Mouse (Mus musculus): ENCODE measurements at regions not wholly inside any gene's neighbourhood (a gene's known extent, or its start where the extent isn't known, plus 50 kb on each side); places are given as distances from the start of the nearest gene placed in this dataset.

- no peak for DNase-seq (ENCODE audit: low spot score)
Observed at GRCm38 (mm10) chr11:111844382-111845027, 778.5 kb downstream of the Kcnj2 start.

GRCm38 (mm10) chr11:111857288-111857687, 791.3 kb downstream of the Kcnj2 start:
- no peak for DNase-seq (ENCODE audit: low spot score)

- no peak for DNase-seq (ENCODE audit: low spot score)
Observed at GRCm38 (mm10) chr11:111858111-111858510, 792.1 kb downstream of the Kcnj2 start.

- DNase-seq (ENCODE audit: low spot score) = no peak
Observed at GRCm38 (mm10) chr11:111865143-111865542, 799.2 kb downstream of the Kcnj2 start.

DNA sequence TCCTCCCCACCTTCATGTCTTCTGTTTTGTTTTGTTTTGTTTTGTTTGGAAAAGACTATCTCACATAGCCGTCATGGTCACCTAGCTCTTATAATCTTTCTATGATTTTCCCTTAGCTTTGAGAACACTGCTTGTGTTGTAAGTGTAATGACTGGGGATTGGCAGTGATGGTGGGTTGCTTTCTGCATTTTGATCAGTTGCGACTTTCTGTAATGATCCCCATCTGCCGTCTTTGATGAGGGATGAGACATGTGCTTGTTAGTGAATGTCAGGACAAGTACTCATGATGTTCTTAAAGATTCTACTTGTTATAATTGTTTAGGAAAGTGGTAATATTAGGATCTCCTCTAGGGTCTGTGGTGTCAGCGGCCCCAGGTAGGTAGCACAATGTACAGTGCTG, 809.4 kb downstream of the Kcnj2 start:
- DNase-seq (ENCODE audit: low spot score) = no peak

DNA sequence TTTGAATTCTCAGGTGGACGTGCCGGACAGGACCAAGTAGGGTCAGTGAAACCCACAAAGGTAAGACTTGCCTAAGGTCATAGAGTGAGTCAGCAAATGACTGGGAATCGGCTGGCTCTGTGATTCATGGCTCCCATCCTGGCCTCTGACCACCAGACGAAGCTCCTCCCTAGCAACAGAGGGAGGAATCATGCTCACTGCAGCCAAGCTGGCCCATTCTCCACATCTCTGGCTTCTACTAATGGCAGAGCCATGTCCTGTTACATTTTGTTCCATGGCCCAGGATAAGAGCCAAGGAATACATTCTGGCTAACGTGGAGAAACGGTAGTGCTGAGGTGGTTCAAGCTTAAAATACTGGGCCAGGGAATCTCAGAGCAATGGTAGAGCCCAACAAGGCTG, 814.2 kb downstream of the Kcnj2 start:
- DNase-seq (ENCODE audit: low spot score) = no peak

- DNase-seq (ENCODE audit: low spot score) = no peak
Observed at GRCm38 (mm10) chr11:111890026-111890425, 824.1 kb downstream of the Kcnj2 start.

DNA sequence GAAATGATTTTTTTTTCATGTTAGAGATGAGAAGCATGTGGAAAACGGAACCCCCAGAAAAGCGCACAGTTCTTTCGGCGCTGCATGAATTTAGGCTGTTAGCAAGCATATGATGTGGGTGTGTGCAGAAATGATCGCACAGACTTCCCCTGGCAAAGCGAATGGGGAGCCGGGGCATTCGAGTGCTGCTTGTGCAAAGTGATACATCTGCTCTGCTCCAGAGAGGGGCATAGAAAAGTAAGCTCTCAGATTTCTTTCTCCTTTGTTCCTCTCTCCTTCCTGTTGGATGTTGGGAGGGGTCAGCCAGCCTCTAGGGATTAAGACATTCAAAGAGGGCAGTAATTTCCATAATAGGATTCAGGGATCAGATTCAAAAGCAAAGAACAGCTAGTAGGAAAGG, 827.9 kb downstream of the Kcnj2 start:
- DNase-seq (ENCODE audit: low spot score) = no peak

- no peak for DNase-seq (ENCODE audit: low spot score)
Observed at GRCm38 (mm10) chr11:111895221-111896200, 829.5 kb downstream of the Kcnj2 start.

DNA sequence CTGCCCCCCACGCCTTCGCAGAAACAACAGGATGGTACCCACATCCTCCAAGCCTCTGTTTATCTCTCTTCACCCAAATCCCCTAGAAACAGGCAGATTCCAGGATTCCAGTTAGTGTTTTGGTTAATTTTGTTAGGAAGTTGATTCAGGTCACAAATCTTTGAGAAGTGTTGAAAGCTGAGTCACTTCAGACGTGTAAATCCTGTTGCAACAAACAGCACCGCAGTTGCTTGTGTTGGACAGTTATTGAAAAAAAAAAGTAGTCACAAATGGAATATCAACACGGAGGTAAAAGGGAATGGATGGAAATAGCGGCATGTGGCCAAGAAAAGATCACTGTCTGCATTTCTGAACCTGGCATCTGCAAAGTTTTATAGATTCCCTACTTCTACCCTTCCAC, 831.0 kb downstream of the Kcnj2 start:
- no peak for DNase-seq (ENCODE audit: low spot score)

DNA sequence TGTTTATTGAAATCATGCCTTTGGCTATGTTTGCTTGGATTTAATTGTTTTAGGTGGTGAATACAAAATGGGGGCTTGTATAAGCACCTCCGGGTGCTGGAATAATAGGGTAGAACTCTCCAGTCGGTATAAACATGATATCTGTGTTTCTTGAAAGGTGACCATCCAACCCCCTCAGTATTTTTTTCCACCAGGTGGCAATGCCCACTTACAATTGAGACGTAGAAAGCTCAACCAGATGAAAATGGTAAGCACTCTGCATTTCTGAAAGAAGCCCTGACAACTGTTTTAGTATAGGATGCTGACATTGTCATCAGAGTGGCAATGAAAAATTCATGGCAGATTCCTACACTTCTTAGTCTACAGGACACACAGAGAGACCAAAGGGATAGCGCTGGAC, 838.1 kb downstream of the Kcnj2 start:
- peak; percentile 3 for DNase-seq (ENCODE audit: low spot score)

GRCm38 (mm10) chr11:111913891-111914290, 847.9 kb downstream of the Kcnj2 start:
- DNase-seq (ENCODE audit: low spot score) = no peak

DNA sequence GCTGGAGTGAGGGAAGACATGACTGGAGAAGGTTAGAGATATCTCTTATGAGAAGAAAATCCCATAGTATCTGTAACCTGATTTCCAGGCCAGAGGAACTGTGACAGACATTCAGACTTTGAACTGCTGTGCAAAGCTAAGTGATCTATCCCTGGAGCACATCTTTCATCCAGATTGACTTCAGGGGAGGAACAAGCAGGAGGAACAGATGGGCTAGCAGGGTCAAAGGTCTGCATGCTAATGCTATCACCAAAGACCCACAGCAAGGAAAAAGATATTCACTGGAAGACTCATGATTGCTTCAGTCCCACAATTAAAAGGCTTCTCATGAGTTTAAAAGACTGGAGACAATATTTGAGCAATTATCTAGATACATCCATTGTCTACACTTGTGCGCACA, 855.7 kb upstream of the Sox9 start:
- no peak for DNase-seq (ENCODE audit: low spot score)

DNA sequence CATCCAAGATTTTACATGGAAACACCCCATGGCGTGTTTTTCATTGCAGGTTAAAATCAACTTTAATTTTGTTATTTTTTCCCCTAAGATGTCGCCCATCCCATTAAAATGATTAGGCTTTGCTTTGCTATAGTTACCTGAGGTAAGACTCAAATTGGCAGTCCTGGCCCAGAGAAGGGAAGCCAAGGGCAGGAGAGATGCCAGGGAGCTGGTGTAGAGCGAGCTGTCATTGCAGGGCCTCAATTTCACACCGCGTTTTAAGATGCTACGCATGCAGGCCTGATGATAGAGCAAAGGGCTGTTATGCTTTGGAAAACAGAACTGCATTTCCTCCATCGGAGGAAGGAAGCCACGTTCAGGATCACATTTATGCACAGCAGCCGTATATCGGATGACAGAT, 852.7 kb upstream of the Sox9 start:
- no peak for DNase-seq (ENCODE audit: low spot score)

DNA sequence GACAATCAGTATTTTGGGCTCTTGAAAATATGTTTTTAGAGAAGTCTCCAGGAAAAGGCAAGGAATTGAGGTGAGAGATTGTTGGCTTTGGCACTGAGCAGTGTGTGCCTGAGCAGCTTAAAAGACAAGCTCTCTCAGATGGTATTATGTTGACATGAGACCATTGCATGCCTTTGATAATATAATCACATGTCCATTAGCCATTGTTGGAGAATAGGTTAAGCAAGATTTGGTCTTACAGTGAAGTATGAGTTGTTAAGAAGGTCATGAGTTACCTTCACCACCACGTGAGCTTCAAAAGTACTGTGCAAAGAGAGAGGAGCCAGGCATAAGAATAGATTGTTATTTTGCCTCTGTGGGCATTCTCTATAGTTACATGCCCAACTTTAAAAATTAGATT, 850.0 kb upstream of the Sox9 start:
- no peak for DNase-seq (ENCODE audit: low spot score)

GRCm38 (mm10) chr11:111944282-111944681, 837.7 kb upstream of the Sox9 start:
- no peak for DNase-seq (ENCODE audit: low spot score)

- DNase-seq (ENCODE audit: low spot score) = no peak
Observed at GRCm38 (mm10) chr11:111945806-111946205, 836.2 kb upstream of the Sox9 start.

DNA sequence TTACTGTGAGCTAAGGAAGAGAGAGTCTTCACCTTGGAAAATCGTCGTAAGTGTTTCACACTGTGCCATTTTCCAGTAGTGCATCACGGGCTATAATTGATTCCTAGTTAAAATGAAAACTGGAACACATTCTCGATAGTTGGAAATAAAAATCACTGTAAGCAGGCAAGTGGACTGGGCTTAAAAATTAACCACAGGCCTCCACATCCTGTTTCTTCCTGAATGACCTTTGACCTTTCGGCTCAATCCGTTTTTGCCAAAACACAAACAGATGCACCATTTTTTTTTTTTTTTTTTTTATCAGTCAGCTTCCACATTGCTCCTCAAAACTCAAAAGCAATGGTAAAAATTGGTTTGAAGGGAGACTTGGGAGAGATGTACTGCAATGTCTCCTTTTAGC, 834.4 kb upstream of the Sox9 start:
- DNase-seq (ENCODE audit: low spot score) = no peak

DNA sequence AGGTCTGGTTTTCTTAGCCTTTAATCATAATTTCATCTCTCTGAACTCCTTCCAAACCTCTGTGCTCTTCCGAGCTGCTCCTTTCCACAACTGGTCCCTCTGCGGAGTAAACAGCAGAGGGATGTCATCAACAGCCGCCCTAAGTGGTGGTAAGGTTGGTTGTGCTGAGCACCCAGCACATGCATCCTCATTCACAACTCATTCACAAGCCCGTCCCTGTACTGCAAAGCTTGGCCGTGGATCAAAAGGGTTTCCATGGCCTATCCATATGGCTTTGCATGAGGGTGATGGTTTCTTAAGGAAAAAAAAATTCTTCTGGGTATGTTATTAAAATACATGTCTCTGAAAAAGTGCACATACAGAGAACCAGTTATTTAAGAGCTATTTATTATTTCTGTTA, 828.6 kb upstream of the Sox9 start:
- no peak for DNase-seq (ENCODE audit: low spot score)

DNA sequence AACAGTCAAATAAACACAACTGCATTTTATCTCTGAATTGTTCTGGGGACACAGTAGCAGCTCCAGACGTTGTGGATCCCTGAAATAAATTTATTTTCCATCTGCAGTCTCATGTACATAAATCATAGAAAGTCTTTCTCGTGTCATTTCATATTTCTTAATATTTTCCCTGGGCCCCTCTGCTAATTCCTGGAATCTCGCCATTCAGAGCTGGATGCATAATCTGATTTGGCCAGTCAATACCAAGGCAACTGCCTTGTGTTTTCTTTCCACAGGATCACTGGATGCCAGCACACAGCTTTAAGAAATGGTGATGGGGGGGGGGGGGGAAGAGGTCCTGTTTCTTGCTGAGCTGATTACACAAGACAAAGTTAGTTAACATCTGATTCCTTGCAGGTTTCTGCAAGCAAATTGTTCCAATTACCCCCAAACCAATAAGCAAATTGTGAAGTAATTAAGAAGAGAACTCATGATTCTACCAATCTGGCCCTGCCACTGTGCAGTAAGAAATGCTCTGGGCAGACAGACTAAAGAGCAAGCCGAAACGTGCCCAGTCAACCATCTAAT, 824.2 kb upstream of the Sox9 start:
- DNase-seq (ENCODE audit: low spot score) = no peak

GRCm38 (mm10) chr11:111961047-111961837, 820.8 kb upstream of the Sox9 start:
- no peak for DNase-seq (ENCODE audit: low spot score)

GRCm38 (mm10) chr11:111961846-111962245, 820.2 kb upstream of the Sox9 start:
- DNase-seq (ENCODE audit: low spot score) = no peak

All from ovary, postnatal 14 days (tissue).